Mouse (Mus musculus): ENCODE measurements at regions not wholly inside any gene's neighbourhood (a gene's known extent, or its start where the extent isn't known, plus 50 kb on each side); places are given as distances from the start of the nearest gene placed in this dataset.
A peak's percentile ranks its signal among the peaks of the same experiment; 100 is the strongest.

GRCm38 (mm10) chr11:25538641-25539258 lies 671.8 kb downstream of the 5730522E02Rik start:
- DNase-seq (ENCODE audit: low spot score in 2 of 2), result no peak

DNA sequence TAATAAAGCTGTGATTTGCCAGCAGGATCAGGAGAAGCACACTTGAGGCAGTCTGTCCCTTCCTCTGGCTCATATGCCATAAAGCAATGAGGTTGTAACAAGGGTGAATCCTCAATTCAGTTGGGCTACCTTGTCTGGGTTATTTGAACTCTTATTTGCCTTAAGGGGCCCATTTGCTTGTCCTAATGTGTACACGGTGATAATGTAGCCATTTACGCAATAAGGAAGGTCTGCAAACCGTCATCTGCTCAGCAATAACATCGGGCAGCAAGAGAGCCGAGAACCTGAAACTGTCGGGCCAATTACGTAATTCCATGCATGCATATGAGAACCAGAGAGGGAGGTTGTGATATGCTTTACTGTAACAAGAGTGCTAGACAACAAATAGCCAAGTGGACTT lies 674.5 kb downstream of the 5730522E02Rik start:
- no peak for DNase-seq (ENCODE audit: low spot score in 2 of 2)

GRCm38 (mm10) chr11:25533081-25533480 lies 677.5 kb downstream of the 5730522E02Rik start:
- DNase-seq (ENCODE audit: low spot score in 2 of 2), result no peak

DNA sequence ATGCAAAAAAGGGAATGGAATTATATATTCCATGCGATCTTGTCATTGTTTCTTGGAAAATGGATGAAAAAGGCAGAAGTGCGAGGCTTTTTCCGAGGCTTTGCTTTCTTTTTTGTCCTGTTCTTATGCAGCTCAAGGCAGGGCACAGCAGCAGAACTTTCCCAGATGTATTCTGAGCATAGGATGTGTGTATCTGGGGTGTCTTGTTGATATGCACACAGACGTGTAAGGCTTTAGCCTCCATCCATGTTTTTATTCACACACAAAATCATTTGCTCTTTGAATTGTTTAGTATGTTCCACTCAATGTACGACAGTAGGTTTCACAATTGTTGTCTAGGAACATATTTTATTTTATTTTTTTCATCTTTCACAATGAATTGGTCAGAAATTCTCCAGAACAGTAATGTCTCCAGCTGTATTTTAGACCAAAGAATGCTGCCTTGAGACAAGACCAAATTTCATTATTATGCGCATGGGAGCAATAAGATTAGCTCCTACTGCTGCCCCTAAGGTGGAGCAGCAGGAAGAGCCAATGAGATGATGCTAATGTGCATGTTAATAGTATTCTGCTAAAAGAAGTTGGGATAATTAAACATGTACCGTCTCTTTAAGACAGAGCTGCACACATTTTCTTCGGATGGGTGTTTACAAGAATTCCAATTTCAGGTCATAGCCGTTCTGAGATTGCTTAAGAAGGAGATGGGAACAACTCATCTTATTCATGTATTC lies 678.7 kb downstream of the 5730522E02Rik start:
- no peak for DNase-seq (ENCODE audit: low spot score in 2 of 2)

DNA sequence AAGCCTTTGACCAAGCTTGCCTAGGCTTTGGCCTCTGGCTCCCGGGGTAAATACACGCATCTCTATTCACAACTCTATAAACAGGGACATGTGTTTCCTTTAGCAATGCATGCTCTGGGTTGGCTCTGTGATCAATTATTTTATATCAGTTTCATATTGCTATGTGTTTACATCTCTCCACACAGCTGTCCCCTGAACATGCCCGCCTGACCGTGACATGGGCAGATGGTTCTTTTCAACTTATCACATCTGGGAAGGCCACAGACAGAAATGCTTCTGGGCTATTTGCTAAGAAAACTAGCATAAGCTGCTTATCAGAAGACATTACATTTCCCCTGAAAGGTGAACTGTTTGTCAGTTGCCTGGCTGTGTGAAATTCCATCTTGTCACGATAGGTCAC lies 682.5 kb downstream of the 5730522E02Rik start:
- no peak for DNase-seq (ENCODE audit: low spot score in 2 of 2)

DNA sequence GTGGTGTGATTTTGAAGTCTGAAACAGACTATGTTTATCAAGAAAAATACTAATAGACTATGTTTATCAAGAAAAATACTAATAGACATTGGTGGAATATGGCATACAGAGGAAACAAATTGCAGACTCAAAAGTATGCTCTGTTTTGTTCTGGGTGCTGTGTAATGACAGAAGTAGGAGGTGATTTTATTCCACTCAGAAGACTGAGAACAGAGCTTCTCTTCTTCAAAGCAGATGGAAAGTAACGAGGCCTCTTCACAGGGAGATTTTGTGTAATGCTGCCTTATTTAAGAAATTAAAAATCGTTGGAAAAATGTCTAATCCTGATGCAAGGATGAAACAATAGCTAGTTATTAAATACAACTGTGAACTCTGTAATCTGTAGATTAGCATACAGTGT lies 691.7 kb downstream of the 5730522E02Rik start:
- DNase-seq (ENCODE audit: low spot score in 2 of 2), result no peak

GRCm38 (mm10) chr11:25518131-25518530 lies 692.4 kb downstream of the 5730522E02Rik start:
- no peak for DNase-seq (ENCODE audit: low spot score in 2 of 2)

DNA sequence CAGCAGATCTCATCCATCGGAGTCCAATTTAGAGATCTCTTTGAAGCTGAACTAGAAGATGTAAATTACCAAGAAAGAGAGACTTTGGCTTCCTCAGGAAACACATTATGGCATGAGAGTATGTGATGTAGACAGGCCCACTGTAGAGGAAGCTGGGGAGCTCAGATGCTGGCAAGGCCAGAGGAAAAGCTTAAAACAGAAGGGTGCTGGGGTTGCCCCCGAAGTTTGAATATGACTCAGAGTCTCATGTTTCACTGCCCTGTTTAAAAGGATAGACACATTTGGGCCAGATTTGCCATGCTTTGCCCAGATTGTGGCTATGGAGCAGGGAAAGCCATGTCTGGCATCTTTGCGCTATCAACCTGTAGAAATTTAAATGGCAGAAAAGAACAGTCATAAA lies 705.1 kb downstream of the 5730522E02Rik start:
- no peak for DNase-seq (ENCODE audit: low spot score in 2 of 2)

- DNase-seq (ENCODE audit: low spot score in 2 of 2), result no peak
Measured at GRCm38 (mm10) chr11:25473682-25474365, 736.7 kb downstream of the 5730522E02Rik start.

DNA sequence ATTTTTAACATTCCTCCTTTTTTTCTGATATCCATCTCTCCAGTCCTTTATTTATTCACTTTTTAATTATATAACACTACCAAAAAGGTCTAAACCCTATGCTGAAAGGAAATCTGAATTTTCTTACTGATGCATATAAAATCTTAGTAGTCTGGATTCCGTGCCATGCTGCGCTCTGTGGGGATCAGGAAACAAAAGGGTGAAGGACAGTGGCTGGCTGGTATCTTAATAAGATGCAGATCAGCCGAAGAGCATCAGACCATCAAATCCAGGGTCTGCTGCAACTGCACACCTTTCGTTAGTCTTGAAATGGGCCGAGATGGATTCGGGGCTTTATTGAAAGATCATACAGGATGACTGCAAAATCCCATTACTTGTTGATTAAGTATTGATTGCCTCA lies 740.7 kb downstream of the 5730522E02Rik start:
- DNase-seq (ENCODE audit: low spot score in 2 of 2), result no peak

- no peak for DNase-seq (ENCODE audit: low spot score in 2 of 2)
Measured at GRCm38 (mm10) chr11:25437206-25437605, 773.4 kb downstream of the 5730522E02Rik start.

DNA sequence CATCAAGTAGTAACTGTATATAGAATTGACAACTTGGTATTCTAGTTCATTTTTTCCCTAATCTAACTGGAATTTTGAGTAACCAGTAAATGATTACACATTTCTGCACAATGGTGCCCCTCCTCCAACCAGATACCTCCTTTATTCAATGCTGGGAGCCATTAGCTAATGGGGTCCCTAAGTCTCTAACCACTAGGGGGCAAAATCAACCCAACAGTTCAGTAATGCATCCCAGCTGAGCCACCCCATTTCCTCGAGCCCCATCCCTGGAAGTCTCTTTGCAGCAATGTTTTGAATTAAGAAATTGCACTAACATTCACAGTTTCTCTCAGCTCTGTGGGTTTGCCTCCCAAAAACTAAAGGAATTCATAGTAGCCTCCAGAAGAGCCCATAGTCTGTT lies 774.9 kb downstream of the 5730522E02Rik start:
- no peak for DNase-seq (ENCODE audit: low spot score in 2 of 2)

DNA sequence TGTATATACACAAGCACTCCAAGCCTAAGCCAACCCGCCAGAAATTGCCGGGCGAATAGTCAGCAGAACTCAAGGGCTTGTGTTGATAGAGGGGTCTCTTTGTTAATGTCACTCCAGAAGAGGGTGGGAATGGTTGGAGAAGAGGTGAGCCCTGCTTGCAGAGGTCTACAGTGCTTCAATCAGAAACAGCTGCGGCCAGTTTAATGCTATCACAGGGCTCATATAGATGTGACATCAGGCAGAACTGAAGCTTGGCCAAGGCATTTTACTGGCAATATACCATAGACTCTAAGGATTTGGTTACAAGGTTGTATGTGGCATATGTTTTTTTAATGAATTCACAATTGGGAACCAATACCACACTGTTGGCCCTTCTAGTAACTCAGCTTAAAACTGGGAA lies 787.4 kb downstream of the 5730522E02Rik start:
- DNase-seq (ENCODE audit: low spot score in 2 of 2), result no peak

DNA sequence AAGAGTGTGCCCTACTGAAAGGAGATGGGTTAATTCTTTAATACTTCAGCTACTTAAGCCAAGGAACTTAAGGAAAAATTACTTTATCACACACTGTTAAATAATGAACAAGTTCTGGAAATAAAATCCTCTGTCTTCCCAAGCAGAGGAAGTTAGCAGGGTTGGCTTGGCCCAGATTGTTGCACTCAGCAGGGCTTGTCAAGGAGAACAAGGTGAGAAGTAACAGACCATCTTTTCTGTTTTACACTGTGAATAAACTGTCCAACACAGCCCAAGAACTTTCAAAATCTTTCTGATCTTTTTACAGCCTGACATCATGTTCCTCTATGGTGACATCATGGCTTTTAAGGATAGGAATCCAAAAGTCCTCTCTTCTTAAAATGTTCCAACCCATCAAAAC lies 789.1 kb downstream of the 5730522E02Rik start:
- DNase-seq (ENCODE audit: low spot score in 2 of 2), result no peak

DNA sequence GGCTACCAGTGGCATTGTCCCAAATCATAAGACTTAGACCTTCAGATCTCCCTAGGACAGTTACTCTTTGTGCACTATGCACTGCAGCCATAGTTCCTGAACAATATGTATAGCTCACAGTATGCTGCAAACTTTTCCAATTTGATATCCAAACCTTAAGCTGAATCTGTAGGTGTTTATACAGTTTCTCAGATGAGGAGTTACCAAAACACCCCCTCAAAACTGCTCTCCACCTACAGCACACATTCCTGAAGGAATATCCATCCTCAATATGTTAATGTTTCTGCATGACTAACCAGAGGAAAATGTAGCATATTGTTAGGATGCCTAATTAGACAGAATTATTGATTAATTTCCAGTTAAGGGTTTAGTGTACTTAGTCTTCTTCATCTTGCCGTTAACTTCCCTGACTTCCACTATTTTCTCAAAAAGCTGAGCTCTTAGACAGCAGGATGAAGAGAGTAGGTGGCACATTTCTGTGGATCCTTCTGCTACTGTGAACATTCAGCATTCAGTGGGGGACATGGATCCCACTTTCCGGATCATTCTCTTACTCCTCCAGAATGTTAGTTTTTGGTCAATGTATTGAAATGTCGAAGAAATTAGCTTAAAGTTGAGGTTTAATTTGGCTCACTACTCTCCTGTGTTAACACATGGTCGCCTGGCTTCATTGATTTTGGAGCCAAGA lies 800.0 kb downstream of the 5730522E02Rik start:
- DNase-seq (ENCODE audit: low spot score in 2 of 2), result no peak

DNA sequence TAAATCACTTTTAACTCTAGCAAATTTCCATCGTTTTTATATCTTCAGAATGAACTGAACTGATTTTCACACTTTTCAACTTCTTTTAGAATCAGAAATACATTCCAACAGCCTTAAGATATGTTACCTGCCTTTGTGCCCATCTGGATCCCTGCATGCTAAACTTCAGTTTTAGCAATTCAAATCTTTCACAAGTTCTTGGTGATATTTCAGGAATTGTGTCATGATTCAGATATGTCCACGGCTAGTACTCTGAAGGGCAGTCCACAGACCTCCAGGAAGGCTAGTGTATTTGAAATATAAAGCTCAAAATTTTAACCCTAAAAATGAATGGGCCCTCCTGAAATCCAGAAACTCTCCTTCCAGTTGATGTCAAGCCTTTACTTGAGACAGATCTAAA lies 818.9 kb downstream of the 5730522E02Rik start:
- no peak for DNase-seq (ENCODE audit: low spot score in 2 of 2)

GRCm38 (mm10) chr11:25367111-25367510 lies 843.5 kb downstream of the 5730522E02Rik start:
- DNase-seq (ENCODE audit: low spot score in 2 of 2), result no peak

- no peak for DNase-seq (ENCODE audit: low spot score in 2 of 2)
Measured at GRCm38 (mm10) chr11:25365433-25365832, 845.1 kb downstream of the 5730522E02Rik start.

DNA sequence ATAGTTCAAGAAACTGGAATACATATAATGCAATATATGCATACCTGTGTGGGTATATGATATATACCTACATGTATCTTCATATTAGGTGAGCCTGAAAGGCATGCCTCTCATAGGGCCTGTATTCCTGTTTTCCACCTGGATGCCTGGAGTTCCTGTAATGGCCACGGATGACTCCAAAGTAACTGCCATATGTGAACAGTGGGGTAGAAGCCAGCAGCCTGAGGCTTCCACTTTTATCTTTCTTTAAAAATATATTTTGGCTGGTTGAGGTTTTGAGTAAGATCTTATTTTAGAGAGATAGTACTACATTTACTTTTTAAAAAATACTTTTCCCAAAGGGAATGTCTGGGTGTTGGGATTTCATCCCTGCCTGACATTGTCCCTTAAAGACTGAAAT lies 850.8 kb downstream of the 5730522E02Rik start:
- no peak for DNase-seq (ENCODE audit: low spot score in 2 of 2)

DNA sequence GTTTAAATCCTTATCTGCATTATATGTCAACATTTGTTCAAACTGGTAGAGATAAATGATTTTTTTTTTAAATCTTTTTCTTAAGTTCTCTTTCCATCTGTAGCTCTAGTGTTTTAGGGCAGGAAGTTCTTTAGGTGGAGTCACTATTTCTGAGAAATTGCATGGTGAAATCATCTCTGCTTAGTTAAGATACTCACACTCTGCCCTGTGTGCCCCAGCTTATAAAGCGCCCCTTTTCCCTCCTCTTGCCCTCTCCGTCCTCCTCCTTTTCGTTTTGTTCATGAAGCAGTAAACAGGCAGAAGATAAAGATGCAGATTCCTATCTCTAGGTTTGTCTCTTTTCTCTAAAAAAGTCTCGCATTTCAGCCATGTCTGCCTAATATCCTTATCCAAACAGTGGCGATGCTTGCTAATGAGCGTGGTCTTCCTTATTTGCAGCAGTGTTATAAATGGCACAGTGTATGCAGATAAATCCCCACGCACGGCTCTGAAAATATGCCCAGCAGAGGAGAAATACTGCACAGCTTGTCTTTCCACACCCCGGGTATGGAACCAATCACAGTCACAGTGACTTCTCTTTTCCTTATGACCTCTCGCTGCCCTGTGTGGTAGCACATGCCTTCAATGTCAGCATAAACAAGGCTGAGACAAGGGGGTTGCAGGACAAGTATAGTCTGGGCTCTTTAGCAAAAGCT lies 852.7 kb downstream of the 5730522E02Rik start:
- peak in 1 of 2 experiments; percentile 23 for DNase-seq (ENCODE audit: low spot score in 2 of 2)

DNA sequence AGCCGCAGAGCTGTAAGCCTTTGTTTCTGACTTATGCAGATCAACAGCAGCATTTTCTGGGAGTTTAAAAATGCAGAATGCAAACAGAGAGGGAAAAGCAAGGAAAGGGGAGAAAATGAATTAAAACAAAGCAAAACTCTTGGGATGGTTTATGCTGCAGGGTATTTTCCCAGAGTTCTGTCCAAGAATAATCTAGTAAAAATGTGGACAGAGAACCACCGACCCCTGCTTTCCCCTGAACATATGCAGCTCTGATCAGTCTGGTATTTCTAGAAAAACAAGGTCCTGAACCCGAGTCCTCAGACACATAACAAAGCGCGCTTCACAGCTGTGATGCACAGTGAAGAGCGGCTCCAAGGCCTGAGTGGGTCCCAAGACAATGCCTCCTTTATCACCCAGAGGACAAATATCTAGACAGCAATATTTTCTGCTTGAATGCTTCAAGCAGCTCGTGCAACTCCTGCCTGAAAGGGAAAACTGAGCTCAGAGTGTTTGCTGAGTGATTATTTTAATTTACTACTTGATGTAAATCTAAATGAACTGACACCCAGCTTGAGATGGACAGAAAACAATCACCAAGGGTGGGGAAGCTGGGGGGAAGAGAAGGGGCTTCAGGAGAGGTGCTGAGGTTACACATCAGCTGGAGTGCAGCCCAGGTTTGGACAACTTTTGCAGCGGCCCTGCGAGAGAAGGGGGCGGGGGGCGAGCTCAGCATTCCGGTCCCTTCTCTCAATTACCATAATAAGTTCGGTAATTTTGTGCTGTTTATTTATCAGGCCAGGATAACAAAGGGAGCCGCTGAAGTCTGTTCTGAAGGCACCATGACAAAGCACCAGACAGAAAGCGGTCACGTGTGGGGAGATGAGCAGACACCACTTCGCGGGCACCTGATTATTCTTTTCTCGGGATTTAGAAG lies 853.6 kb downstream of the 5730522E02Rik start:
- no peak for DNase-seq (ENCODE audit: low spot score in 2 of 2)

Measured in frontal cortex, postnatal 14 days (tissue).